Mouse (Mus musculus) mouse trophoblast stem cell (cell line): Measurements from ENCODE around the gene Abcc10.

Source experiments
- in situ Hi-C, 2 experiments: fragments of 300-500 bp; cut with MseI, MboI; formaldehyde crosslinking; loops; 2 replicates in 1 of 2; 3 replicates in 1 of 2; pipeline ENCODE4 v1.15.1; 2025

Gene Abcc10

DNA sequence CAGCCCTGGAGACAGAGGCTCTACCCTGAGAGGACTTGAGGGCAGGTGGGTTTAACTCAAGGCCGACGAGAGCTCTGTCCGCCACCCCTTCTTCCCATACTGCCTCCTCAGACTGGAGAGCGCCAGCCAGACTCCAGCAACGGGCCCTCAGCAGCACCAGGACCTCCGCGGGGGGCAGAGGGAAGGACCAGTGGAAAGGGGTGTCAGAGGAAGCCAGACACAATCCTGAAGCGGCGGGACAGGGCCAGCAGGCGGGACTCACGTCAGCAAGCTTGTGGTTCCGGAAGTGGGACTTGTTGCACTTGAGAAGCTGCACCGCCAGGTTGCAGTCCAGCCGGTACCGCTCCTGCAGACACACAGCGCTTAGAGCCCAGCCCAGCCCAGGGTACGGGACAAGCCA is 68.5 kb downstream of the Abcc10 start:
- in situ Hi-C loops = loop anchor here in 1 of 2 experiments (5.0 kb wide), 1 partner anchor 38 kb away; the partner anchor contains the start of gene Dlk2

DNA sequence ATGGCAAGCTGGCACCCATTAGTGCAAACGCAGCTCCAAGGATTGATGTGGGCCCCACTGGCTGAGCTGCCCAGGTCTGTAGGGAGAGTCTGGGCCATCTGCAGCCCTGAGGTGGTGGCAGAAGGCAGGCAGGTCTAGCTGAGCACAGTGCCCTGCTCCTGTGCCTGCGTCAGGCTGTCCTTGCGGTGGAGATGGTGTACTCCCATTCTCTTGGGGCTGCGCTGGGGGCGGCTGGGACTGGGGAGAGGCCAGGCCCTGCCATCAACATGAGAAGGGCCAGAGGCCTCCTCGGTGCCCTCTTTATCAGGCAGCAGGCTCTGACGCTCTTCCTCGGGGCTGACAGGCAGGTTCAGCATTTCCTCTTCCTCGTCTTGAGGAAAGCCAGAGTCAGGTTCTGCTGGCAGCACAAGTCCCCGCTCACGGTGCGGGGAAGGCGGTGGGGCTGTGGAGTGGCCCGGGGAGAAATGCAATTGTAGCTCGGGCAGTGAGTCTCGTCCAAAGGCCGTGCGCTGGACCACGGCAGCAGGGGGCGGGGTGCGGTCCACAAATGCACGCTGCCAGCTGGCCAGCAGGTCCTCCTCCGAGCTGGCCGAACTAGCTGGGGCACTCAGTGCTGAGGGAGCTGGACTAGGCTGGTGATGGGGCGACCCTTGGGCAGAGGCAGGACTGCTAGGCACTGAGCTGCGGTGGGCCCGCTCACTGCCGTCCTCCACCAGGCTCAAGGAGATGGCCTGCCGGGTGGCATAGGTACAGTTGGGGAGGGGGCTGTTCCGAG is 69.7 kb downstream of the Abcc10 start:
- in situ Hi-C loops = no loop called here

DNA sequence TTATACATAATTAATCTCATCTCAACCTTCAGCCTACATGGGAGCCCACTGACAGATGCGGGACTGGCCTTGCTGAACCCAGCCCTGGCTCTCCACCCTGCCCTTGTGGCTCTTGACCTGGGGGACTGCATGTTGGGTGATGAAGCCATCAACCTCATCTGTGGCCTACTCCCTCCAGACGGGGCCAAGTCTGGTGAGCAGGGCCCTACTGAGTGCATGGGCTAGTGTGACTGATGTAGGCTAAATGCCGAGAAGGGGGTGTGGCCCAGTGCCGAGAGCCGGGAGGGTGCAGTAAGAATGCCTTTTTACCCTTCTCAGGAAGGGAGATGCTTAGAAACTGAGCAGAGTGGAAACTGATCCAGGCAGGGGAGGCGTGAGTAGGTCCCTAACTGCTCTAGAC is 73.0 kb downstream of the Abcc10 start:
- in situ Hi-C loops = no loop called here

DNA sequence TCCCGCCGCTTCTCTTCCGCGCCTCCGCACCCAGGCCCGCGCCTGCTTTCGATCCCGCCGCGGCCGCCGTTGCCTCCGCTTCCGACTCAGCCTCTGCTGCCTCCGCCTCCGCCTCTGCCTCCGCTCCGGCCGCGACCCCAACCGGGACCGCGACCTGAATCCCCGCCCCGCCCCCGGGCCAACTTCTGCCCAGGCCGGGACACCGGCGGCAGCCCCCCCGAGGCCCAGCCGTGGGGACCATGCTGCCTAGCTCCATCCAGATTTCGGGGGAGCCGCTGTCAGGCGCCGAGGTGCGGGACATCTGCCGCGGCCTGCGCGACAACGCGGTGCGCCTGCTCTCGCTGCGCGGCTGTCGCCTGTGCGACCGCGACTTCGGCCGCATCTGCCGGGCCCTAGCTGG is 74.0 kb downstream of the Abcc10 start:
- in situ Hi-C loops = no loop called here

DNA sequence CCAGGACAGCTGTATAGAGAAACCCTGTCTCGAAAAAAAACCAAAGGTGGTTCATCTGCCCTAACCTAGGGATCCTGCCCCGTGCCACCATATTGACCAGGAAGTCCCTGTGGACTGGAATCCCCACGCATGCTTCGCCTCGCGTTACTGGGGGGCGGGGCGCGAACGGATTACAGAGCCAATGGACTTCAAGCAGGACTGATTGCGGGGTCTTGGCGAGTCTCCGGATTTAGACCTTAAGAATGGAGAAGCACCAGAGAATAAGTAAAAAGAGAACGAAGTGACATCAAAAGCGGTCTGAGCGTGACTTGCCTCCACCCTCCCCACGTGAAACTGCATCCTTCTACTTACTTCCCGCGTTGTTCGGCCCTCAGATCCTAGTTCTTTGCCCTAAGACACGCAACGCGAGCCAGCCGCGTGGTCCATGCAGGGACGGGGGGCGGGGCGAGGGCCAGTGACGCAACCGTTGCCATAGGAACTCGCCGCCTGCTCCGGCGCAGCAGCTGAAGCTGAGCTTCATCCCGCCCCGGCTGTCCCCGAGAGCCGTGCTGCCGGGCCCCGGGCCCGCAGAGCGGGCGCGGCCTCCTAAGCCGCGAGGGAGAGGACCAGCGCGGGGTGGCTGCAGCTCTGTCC is 74.6 kb downstream of the Abcc10 start, which contains the start of gene Lrrc73:
Gene Lrrc73 (plus strand): TSS at position 80 of the 633 bp plus-strand sequence.
- in situ Hi-C loops = no loop called here
